ENCODE assay signal across 8 mouse cellular contexts in genomic region chr5:107055455-107055854, GRCm38 (mm10).
A peak's percentile ranks its signal among the peaks of the same experiment; 100 is the strongest.
DNase-seq lines count a peak whose midpoint lies in the region; ATAC-seq lines count a peak whose summit lies in the region.

No protein-coding gene starts in this region.

- H3K4me2 ChIP-seq in heart, embryonic 13.5 days: peak overlapping the region; percentile 29
- H3K4me2 ChIP-seq in hindbrain, embryonic 14.5 days (replicated peaks): no peak overlapping the region
- no peak overlapping the region for H3K4me2 ChIP-seq in midbrain, embryonic 14.5 days (ENCODE audit: low read length)

- H3K9me3 ChIP-seq in heart, embryonic 13.5 days: no peaks in the 10 kb centered on the region
- no peaks in the 10 kb centered on the region for H3K9me3 ChIP-seq in embryonic facial prominence, embryonic 10.5 days
- H3K9me3 ChIP-seq in hindbrain, embryonic 14.5 days (ENCODE audit: control insufficient read depth, low read length): no peaks in the 10 kb centered on the region
- H3K9me3 ChIP-seq in midbrain, embryonic 14.5 days (ENCODE audit: control insufficient read depth, low read length): no peaks in the 10 kb centered on the region

- no peaks in the 10 kb centered on the region for H3K36me3 ChIP-seq in heart, embryonic 13.5 days
- H3K36me3 ChIP-seq in embryonic facial prominence, embryonic 10.5 days (replicated peaks): no peaks in the 10 kb centered on the region
- H3K36me3 ChIP-seq in hindbrain, embryonic 14.5 days (replicated peaks; ENCODE audit: control insufficient read depth, insufficient read depth): no peaks in the 10 kb centered on the region
- H3K36me3 ChIP-seq in midbrain, embryonic 14.5 days (ENCODE audit: control insufficient read depth, insufficient read depth, low read length): no peaks in the 10 kb centered on the region

- 24% methylated on average over 3 of the region's 3 CpGs for WGBS in heart, embryonic 13.5 days
- WGBS in embryonic facial prominence, embryonic 10.5 days: 56% methylated on average over 3 of the region's 3 CpGs
- WGBS in hindbrain, embryonic 14.5 days: 23% methylated on average over 3 of the region's 3 CpGs
- WGBS in midbrain, embryonic 14.5 days: 23% methylated on average over 3 of the region's 3 CpGs

- H3K9ac ChIP-seq in heart, embryonic 13.5 days: peak overlapping the region; percentile 45; the same call in 1 of the 2 replicates
- H3K9ac ChIP-seq in hindbrain, embryonic 14.5 days: no peak overlapping the region
- H3K9ac ChIP-seq in midbrain, embryonic 14.5 days (replicated peaks; ENCODE audit: low read length): no peak overlapping the region

- H3K4me1 ChIP-seq in heart, embryonic 13.5 days: peaks cover 78% of the 10 kb centered on the region
- H3K4me1 ChIP-seq in embryonic facial prominence, embryonic 10.5 days: peaks cover 23% of the 10 kb centered on the region
- H3K4me1 ChIP-seq in hindbrain, embryonic 14.5 days (replicated peaks; ENCODE audit: control insufficient read depth, insufficient read depth, low read length): peaks cover 10% of the 10 kb centered on the region; the same call in 1 of the 2 replicates
- H3K4me1 ChIP-seq in midbrain, embryonic 14.5 days (ENCODE audit: control insufficient read depth, insufficient read depth, low read length): peaks cover 8% of the 10 kb centered on the region

- ATAC-seq in heart, embryonic 13.5 days (ENCODE audit: extremely low read depth, insufficient number of reproducible peaks, low FRiP score, low TSS enrichment): peak; percentile 49; the same call in 1 of the 2 replicates
- ATAC-seq in hindbrain, embryonic 14.5 days (ENCODE audit: low FRiP score): peak; percentile 81
- peak; percentile 62 for ATAC-seq in midbrain, embryonic 14.5 days (ENCODE audit: low FRiP score, low TSS enrichment)

- peak overlapping the region; percentile 74 for H3K27ac ChIP-seq in heart, embryonic 13.5 days (replicated peaks)
- H3K27ac ChIP-seq in embryonic facial prominence, embryonic 10.5 days (replicated peaks): 0 out of 2 replicates have a peak overlapping the region, but pooled peaks have one; percentile 14
- H3K27ac ChIP-seq in hindbrain, embryonic 14.5 days: peak overlapping the region; percentile 58
- H3K27ac ChIP-seq in midbrain, embryonic 14.5 days (replicated peaks; ENCODE audit: low read depth, low read length): no peak overlapping the region

- H3K27me3 ChIP-seq in heart, embryonic 13.5 days (replicated peaks): peaks cover 14% of the 10 kb centered on the region
- H3K27me3 ChIP-seq in embryonic facial prominence, embryonic 10.5 days (replicated peaks; ENCODE audit: low read depth, poor library complexity, severe bottlenecking): no peaks in the 10 kb centered on the region
- no peaks in the 10 kb centered on the region for H3K27me3 ChIP-seq in hindbrain, embryonic 14.5 days (ENCODE audit: control insufficient read depth, insufficient read depth, low read length)
- no peaks in the 10 kb centered on the region for H3K27me3 ChIP-seq in midbrain, embryonic 14.5 days (ENCODE audit: control insufficient read depth, insufficient read depth, low read length)

- no peak overlapping the region; the same call in 1 of the 2 replicates for H3K4me3 ChIP-seq in heart, embryonic 13.5 days
- no peak overlapping the region for H3K4me3 ChIP-seq in embryonic facial prominence, embryonic 10.5 days
- H3K4me3 ChIP-seq in hindbrain, embryonic 14.5 days (replicated peaks; ENCODE audit: low read length): no peak overlapping the region
- H3K4me3 ChIP-seq in midbrain, embryonic 14.5 days (replicated peaks; ENCODE audit: low read depth, low read length): no peak overlapping the region

- no peak for DNase-seq in heart, adult 9 months (ENCODE audit: low spot score in 2 of 2)
- DNase-seq in embryonic facial prominence, embryonic 10.5 days (ENCODE audit: low spot score): peak; percentile 50
- peak; percentile 50 for DNase-seq in hindbrain, embryonic 14.5 days (ENCODE audit: low spot score)
- peak; percentile 57 for DNase-seq in midbrain, embryonic 14.5 days
- DNase-seq in right cerebral cortex, postnatal 36 days (ENCODE audit: low spot score in 2 of 2): no peak
- DNase-seq in spleen, postnatal 4 days (ENCODE audit: low spot score in 2 of 2): no peak
- DNase-seq in layer of hippocampus, adult 9-11 months: no peak

Comparison
In these comparisons a context has a peak if more than half of its experiments do, and no peak if none do; other contexts are left out.
1. DNase-seq: peak in embryonic facial prominence, embryonic 10.5 days (single experiment), hindbrain, embryonic 14.5 days (single experiment) and midbrain, embryonic 14.5 days (single experiment); none in heart, adult 9 months (0 of 2), right cerebral cortex, postnatal 36 days (0 of 2), spleen, postnatal 4 days (0 of 2) and layer of hippocampus, adult 9-11 months (single experiment).
2. Peak in every context shown above with its lines, with median percentiles within 50 percentile points of each other: ATAC-seq.